Mouse (Mus musculus) midbrain, embryonic 16.5 days (tissue): ENCODE data around the gene Prdm5. TPM values are rescaled to one million over a fixed set of nuclear protein-coding genes. Genes with fewer than 3 reads are reported as not detected.

Experiments used
- ATAC-seq: fragments of 200-750 bp; cut with Nextera tagmentation; 2 replicates; pipeline ENCODE4 v1.8.0; 2017; ENCODE audit warnings: moderate TSS enrichment
- H3K27ac ChIP-seq: fragments of 300-500 bp; sonication (generic); 2 replicates; pipeline ENCODE4 v1.5.1; 2014; ENCODE audit warnings: mild to moderate bottlenecking, low read length, mixed read lengths
- H3K27me3 ChIP-seq: fragments of 300-500 bp; sonication (generic); 2 replicates; pipeline ENCODE4 v1.6.1; 2014; ENCODE audit warnings: low read depth, low read length, mixed read lengths; ENCODE audit not compliant: control insufficient read depth, insufficient read depth
- H3K36me3 ChIP-seq: fragments of 300-500 bp; sonication (generic); 2 replicates; pipeline ENCODE4 v1.6.1; 2014; ENCODE audit warnings: mild to moderate bottlenecking, low read length, moderate library complexity, mixed read lengths; ENCODE audit not compliant: control insufficient read depth, insufficient read depth
- H3K4me1 ChIP-seq: fragments of 300-500 bp; sonication (generic); 2 replicates; pipeline ENCODE4 v1.6.1; 2014; ENCODE audit warnings: mild to moderate bottlenecking, low read length, mixed read lengths; ENCODE audit not compliant: control insufficient read depth, insufficient read depth
- H3K4me2 ChIP-seq: fragments of 300-500 bp; sonication (generic); 2 replicates; pipeline ENCODE4 v1.6.1; 2014; ENCODE audit warnings: mild to moderate bottlenecking, low read length, mixed read lengths
- H3K4me3 ChIP-seq: fragments of 300-500 bp; sonication (generic); 2 replicates; pipeline ENCODE4 v1.5.1; 2014; ENCODE audit warnings: low read depth, mild to moderate bottlenecking, low read length, moderate library complexity, mixed read lengths
- H3K9ac ChIP-seq: fragments of 300-500 bp; sonication (generic); 2 replicates; pipeline ENCODE4 v1.6.1; 2014; ENCODE audit warnings: low read depth, low read length, mixed read lengths
- H3K9me3 ChIP-seq: fragments of 300-500 bp; sonication (generic); replicated peaks from 2 replicates; pipeline ENCODE4 v1.6.1; 2014; ENCODE audit warnings: mild to moderate bottlenecking, low read length, mixed read lengths; ENCODE audit not compliant: control insufficient read depth, poor library complexity, severe bottlenecking
- WGBS: fragments of 180-500 bp; shearing (Covaris S2); extraction: QIAGEN DNeasy Blood & Tissue Kit; methylation state at CpG from one replicate; pipeline ENCODE4 v1.1.7; 2014; 5-methylcytosine and 5-hydroxymethylcytosine counted together
- polyA plus RNA-seq: library from polyadenylated mRNA; unstranded; fragments of >200 nt; fragmentation: Nextera tagmentation; extraction: Ambion mirVana; gene quantifications from 2 replicates; pipeline ENCODE4 v1.2.1, GENCODE M21; 2015

Prdm5 gene
- polyA plus RNA-seq, 1 experiment from 2014 or later: 4.3 TPM

DNA sequence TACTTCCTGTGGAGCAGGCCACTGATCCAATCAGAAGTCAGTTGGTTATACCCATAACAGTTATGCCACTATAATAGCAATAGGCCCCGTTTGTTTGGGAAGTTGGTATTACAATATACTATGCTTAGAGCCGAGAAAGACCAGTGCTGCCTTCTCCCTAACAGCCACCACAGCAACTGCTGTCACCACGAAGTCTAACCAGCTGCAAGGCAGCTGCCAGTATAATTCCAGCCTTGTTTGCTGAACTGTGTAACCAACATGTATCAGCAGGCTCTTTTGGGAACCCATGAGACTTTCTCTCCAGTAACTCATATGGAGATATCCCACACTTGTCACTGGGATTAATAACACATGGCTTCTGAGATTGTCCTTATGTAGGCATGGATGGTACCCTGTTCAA is 19.6 kb downstream of the Prdm5 start:
- no peak overlapping the region for H3K4me3 ChIP-seq
- H3K9ac ChIP-seq: no peak overlapping the region
- H3K9me3 ChIP-seq: no peaks in the 10 kb centered on the region
- H3K27me3 ChIP-seq: no peaks in the 10 kb centered on the region
- no peak overlapping the region for H3K4me2 ChIP-seq
- H3K4me1 ChIP-seq: no peaks in the 10 kb centered on the region
- ATAC-seq: no peak
- WGBS: 93% methylated on average over 3 of the region's 3 CpGs
- no peaks in the 10 kb centered on the region for H3K36me3 ChIP-seq
- H3K27ac ChIP-seq: no peak overlapping the region

- no peak for ATAC-seq
Observed at GRCm38 (mm10) chr6:65811685-65812084, 32.9 kb downstream of the Prdm5 start.

DNA sequence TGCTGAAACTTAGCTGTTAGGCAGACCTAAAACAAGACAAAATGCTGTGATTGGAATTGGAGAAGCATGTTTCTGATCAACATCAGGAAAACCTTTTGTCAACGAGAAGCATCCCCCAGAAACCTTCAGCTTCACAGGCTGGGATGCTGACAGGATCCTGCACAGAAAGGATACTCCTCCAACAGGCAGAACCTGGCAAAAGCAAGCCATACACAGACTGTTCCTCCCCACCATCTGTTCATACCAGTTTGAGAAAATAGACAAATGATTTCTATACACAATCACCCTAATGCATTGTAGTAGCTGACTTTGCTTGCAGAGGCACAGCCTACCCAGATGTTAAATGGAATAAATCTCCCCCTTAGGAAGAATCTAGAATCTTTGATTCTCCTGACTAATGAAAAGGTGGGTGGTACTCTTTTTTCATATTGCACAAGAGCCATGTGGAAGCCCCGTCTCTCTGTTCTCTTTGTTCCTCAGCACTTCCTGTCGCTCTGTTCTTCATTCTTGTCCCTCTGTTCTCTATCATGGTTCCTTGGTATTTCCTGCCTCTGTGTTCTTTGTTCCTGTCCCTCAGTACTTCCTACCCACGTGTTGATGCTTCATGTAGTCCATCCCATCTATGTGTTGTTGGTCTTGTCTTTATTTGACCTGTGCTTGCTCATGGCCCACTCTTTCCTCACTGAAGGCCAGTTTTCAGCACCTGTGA is 39.4 kb downstream of the Prdm5 start:
- no peaks in the 10 kb centered on the region for H3K9me3 ChIP-seq
- no peaks in the 10 kb centered on the region for H3K4me1 ChIP-seq
- WGBS: 80% methylated on average over 4 of the region's 4 CpGs
- ATAC-seq: no peak
- no peak overlapping the region for H3K4me2 ChIP-seq
- H3K4me3 ChIP-seq: no peak overlapping the region
- no peaks in the 10 kb centered on the region for H3K27me3 ChIP-seq
- no peak overlapping the region for H3K9ac ChIP-seq
- no peaks in the 10 kb centered on the region for H3K36me3 ChIP-seq
- H3K27ac ChIP-seq: no peak overlapping the region

More at GRCm38 (mm10) chr6:65811685-65812084, 32.9 kb downstream of the Prdm5 start:
- H3K9me3 ChIP-seq: no peaks in the 10 kb centered on the region
- no peaks in the 10 kb centered on the region for H3K36me3 ChIP-seq
- 74% methylated on average over 3 of the region's 3 CpGs for WGBS
- no peaks in the 10 kb centered on the region for H3K4me1 ChIP-seq
- H3K27me3 ChIP-seq: no peaks in the 10 kb centered on the region
- H3K9ac ChIP-seq: no peak overlapping the region
- H3K27ac ChIP-seq: no peak overlapping the region
- no peak overlapping the region for H3K4me3 ChIP-seq
- no peak overlapping the region for H3K4me2 ChIP-seq

- no peaks in the 10 kb centered on the region for H3K36me3 ChIP-seq
- H3K4me1 ChIP-seq: no peaks in the 10 kb centered on the region
- WGBS: 63% methylated on average over 1 of the region's 1 CpGs
- no peaks in the 10 kb centered on the region for H3K27me3 ChIP-seq
- H3K27ac ChIP-seq: no peak overlapping the region
- H3K9me3 ChIP-seq: no peaks in the 10 kb centered on the region
- no peak overlapping the region for H3K4me2 ChIP-seq
- no peak overlapping the region for H3K4me3 ChIP-seq
- no peak for ATAC-seq
- H3K9ac ChIP-seq: no peak overlapping the region
Observed at GRCm38 (mm10) chr6:65828656-65829055, 49.9 kb downstream of the Prdm5 start.

DNA sequence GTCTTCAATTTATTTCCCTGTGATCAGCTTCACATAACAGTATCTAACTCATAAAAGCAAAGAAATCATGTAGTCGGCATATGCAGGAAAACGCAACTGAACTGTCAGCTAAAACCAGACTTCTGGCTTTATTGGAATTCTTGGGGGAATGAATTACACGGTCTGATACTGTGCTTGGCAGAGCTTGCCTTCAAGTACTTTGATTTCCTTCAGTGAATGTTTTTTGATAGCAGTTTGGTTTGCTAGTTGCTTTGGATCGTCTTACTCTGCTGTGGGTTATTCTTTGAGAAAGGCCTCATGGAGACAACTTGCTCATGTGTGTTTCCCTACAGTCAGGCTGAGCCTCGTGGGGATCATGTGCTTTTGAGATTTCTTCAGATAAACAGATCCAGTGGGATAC is 52.7 kb downstream of the Prdm5 start:
- 93% methylated on average over 5 of the region's 5 CpGs for WGBS
- Histone ChIP-seq H3K27me3 (no peaks in the 10 kb centered on the region), H3K9ac (no peak overlapping the region), H3K4me1 (no peaks in the 10 kb centered on the region), H3K4me3 (no peak overlapping the region), H3K36me3 (no peaks in the 10 kb centered on the region), H3K9me3 (no peaks in the 10 kb centered on the region), H3K27ac (no peak overlapping the region), H3K4me2 (no peak overlapping the region)
- no peak for ATAC-seq

- Histone ChIP-seq H3K4me2 (no peak overlapping the region), H3K4me3 (no peak overlapping the region), H3K36me3 (no peaks in the 10 kb centered on the region), H3K27me3 (no peaks in the 10 kb centered on the region), H3K9me3 (no peaks in the 10 kb centered on the region), H3K4me1 (no peaks in the 10 kb centered on the region), H3K9ac (no peak overlapping the region), H3K27ac (no peak overlapping the region)
- WGBS: 94% methylated on average over 4 of the region's 4 CpGs
- ATAC-seq: no peak
Observed at GRCm38 (mm10) chr6:65834013-65834412, 55.2 kb downstream of the Prdm5 start.

- no peak for ATAC-seq
- no peak overlapping the region for H3K4me3 ChIP-seq
- no peaks in the 10 kb centered on the region for H3K27me3 ChIP-seq
- H3K4me2 ChIP-seq: no peak overlapping the region
- WGBS: 92% methylated on average over 4 of the region's 4 CpGs
- H3K9ac ChIP-seq: no peak overlapping the region
- H3K9me3 ChIP-seq: no peaks in the 10 kb centered on the region
- H3K4me1 ChIP-seq: no peaks in the 10 kb centered on the region
- no peak overlapping the region for H3K27ac ChIP-seq
- no peaks in the 10 kb centered on the region for H3K36me3 ChIP-seq
Observed at GRCm38 (mm10) chr6:65842579-65842978, 63.8 kb downstream of the Prdm5 start.

GRCm38 (mm10) chr6:65849127-65849526 is 70.3 kb downstream of the Prdm5 start:
- Histone ChIP-seq H3K9ac (no peak overlapping the region), H3K9me3 (no peaks in the 10 kb centered on the region), H3K27ac (no peak overlapping the region), H3K4me2 (no peak overlapping the region), H3K4me1 (no peaks in the 10 kb centered on the region), H3K27me3 (no peaks in the 10 kb centered on the region), H3K4me3 (no peak overlapping the region), H3K36me3 (no peaks in the 10 kb centered on the region)
- 63% methylated on average over 4 of the region's 4 CpGs for WGBS
- no peak for ATAC-seq

DNA sequence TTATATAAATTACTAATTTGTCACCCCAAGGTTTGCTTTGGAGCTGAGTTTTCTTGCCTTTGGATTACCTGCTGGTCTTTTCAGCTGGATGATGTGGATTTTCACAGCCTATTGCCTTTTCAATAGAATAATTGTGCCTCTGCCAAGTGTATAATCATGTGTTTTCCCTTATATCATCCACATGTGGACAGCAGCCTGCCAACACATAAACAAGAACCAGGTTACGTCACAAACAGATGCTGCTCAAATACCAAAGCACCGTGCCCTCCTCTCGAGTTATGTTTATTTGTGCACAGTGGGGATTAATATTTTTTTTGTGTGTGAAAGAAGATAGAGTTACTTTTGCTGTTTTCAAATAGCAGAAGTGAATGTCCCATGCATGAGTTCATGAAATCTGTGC is 70.9 kb downstream of the Prdm5 start:
- H3K9ac ChIP-seq: no peak overlapping the region
- no peak overlapping the region for H3K4me2 ChIP-seq
- no peaks in the 10 kb centered on the region for H3K4me1 ChIP-seq
- 70% methylated on average over 3 of the region's 3 CpGs for WGBS
- no peaks in the 10 kb centered on the region for H3K27me3 ChIP-seq
- no peaks in the 10 kb centered on the region for H3K36me3 ChIP-seq
- no peaks in the 10 kb centered on the region for H3K9me3 ChIP-seq
- H3K4me3 ChIP-seq: no peak overlapping the region
- H3K27ac ChIP-seq: no peak overlapping the region
- no peak for ATAC-seq
